Mouse (Mus musculus) lung, adult 2 months (tissue): ENCODE measurements at regions not wholly inside any gene's neighbourhood (a gene's known extent, or its start where the extent isn't known, plus 50 kb on each side); places are given as distances from the start of the nearest gene placed in this dataset.

Experiments
- DNase-seq: peaks from one replicate; pipeline ENCODE4 v3.0.0; 2022
- H3K4me1 ChIP-seq: fragments of 200-500 bp; 2 replicates; pipeline ENCODE4 v1.6.1; 2011; ENCODE audit warnings: low read length; ENCODE audit not compliant: control insufficient read depth, insufficient read depth
- H3K4me3 ChIP-seq: fragments of 200-500 bp; replicated peaks from 2 replicates; pipeline ENCODE3; 2011; ENCODE audit warnings: low read depth, mild to moderate bottlenecking, control low read depth, low read length; ENCODE audit errors: extremely low read depth
- CTCF ChIP-seq: fragments of 200-500 bp; IDR thresholded peaks from 2 replicates; pipeline ENCODE4 v1.5.1; 2011; ENCODE audit warnings: mild to moderate bottlenecking, low read length, control low read depth; ENCODE audit not compliant: insufficient read depth
- POLR2A ChIP-seq: fragments of 200-500 bp; IDR thresholded peaks from 2 replicates; pipeline ENCODE4 v1.6.1; 2011; ENCODE audit warnings: low read depth, mild to moderate bottlenecking, control low read depth, low read length, borderline replicate concordance; ENCODE audit errors: extremely low read depth
- WGBS: fragments of 180-500 bp; shearing (Covaris S2); methylation state at CpG from one replicate; pipeline ENCODE4 v1.1.7; 2018; 5-methylcytosine and 5-hydroxymethylcytosine counted together

GRCm38 (mm10) chr17:51635913-51636312 is 197.2 kb downstream of the Satb1 start:
- TF ChIP-seq POLR2A, result no peak
- no peak for TF ChIP-seq CTCF
- Histone ChIP-seq H3K4me1 (no peaks in the 10 kb centered on the region), H3K4me3 (no peak overlapping the region)
- 94% methylated on average over 4 of the region's 4 CpGs for WGBS
- no peak for DNase-seq

DNA sequence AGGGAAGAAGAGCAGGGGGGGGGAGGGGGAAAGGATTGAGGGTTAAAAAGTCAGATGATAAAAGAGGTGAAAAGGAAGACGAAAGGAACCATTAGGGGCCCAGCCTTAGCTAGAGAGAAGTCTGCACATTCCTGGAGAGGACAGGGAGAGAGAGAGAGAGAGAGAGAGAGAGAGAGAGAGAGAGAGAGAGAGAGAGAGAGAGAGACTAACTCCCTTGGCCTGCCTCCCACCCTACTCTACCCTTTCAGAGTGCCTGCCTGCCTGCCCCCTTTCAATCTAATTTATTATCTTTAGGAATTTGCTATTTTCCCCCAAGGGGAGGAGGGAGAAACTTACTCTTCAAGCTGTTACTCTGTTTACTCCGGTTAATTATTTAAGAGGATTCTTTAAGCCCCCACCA is 201.5 kb downstream of the Satb1 start:
- WGBS, result 49% methylated on average over 2 of the region's 2 CpGs
- TF ChIP-seq CTCF, result no peak
- TF ChIP-seq POLR2A, result no peak
- no peaks in the 10 kb centered on the region for H3K4me1 ChIP-seq
- DNase-seq, result no peak
- H3K4me3 ChIP-seq, result no peak overlapping the region

- TF ChIP-seq CTCF (no peak), POLR2A (no peak)
- no peak for DNase-seq
- no peaks in the 10 kb centered on the region for H3K4me1 ChIP-seq
- WGBS, result 50% methylated on average over 3 of the region's 3 CpGs
- H3K4me3 ChIP-seq, result no peak overlapping the region
Measured at GRCm38 (mm10) chr17:51620528-51620927, 212.6 kb downstream of the Satb1 start.

GRCm38 (mm10) chr17:51585263-51585662 is 247.8 kb downstream of the Satb1 start:
- DNase-seq, result no peak
- Histone ChIP-seq H3K4me3 (no peak overlapping the region), H3K4me1 (no peaks in the 10 kb centered on the region)
- no peak for TF ChIP-seq POLR2A
- TF ChIP-seq CTCF, result no peak
- 75% methylated on average over 1 of the region's 1 CpGs for WGBS

DNA sequence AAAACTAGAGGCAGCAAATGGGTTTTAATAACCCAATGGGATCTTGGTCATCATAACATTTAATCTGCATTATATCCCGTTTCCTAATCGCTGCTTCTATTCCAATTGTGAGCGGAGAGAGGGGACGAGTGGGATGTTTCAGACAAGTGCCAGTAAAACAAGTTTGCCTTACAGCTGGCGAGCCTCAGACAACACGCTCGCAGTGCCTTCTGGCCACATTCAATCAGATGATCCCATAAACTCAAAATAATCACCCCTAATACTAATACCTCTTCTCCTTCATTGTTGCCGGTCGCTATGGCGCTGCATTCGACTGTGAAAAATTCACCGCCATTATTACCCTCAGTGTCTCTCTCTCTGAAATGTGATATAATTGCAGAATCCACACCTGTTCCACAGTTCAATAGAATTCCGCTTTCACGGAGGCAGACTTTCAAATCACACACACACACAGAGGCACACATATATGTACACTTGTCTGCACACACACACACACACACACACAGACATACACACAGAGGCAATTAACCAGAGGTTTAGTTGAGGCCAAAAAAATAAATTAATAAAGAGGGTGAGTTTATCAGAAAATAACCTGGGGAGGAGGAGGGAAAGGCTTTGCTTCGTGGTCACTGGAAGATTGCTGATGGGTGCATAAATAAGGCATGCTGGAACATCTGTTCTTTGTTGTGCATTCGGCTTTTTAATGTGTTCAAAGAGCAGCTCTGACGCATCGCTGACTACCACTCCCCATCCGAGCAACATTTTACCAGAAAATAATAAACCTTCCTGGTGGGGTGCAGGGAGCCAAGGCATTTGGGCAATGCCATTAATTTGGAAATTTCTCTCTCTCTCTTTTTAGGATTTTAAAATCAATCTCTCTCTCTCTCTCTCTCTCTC is 248.9 kb downstream of the Satb1 start:
- 74% methylated on average over 19 of the region's 19 CpGs for whole genome bisulfite sequencing
- DNase-seq, result peak; percentile 11
- TF ChIP-seq CTCF (no peak), POLR2A (no peak)
- no peaks in the 10 kb centered on the region for H3K4me1 ChIP-seq
- no peak overlapping the region for H3K4me3 ChIP-seq

DNA sequence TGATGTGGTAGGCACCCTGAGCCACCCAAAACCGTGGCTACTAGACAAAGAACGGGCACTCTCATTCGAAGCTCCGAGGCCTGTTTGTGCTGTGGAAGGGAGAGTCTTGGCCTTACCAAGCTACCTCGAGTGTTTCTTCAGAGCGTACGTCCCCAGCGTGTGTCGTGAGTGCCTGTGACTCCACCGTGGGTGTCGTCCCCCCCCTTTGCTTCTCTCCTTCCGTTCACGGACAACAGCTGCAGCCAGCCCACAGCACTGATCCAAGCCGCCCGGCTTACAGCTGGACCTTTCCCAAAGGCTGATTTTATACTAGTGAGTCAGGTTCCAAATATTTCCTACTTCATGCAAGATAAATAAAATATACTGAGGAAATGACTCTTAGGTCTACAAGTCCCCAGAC is 249.8 kb downstream of the Satb1 start:
- TF ChIP-seq POLR2A (no peak), CTCF (no peak)
- WGBS, result 55% methylated on average over 15 of the region's 15 CpGs
- no peak overlapping the region for H3K4me3 ChIP-seq
- DNase-seq, result no peak
- H3K4me1 ChIP-seq, result no peaks in the 10 kb centered on the region

DNA sequence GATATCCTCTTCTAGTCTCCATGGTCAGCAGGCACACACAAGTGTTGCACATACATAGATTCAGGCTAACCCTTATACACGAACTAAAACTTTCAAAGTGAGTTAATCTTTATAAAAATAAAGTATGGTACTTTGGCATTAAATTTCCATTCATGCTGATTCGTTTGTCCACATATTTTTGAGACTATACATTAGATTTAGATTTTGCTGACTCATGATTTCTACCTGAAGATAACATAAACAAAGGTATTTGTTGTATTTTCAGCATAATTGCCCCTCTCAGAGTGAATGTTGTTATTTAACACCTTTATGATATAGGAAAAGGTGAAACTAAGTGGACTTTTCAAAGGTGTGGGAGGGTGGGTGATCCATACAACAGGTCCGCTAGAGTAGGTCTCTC is 277.2 kb downstream of the Satb1 start:
- no peak for TF ChIP-seq POLR2A
- no peak for TF ChIP-seq CTCF
- Histone ChIP-seq H3K4me3 (no peak overlapping the region), H3K4me1 (no peaks in the 10 kb centered on the region)
- no peak for DNase-seq
- 75% methylated on average over 3 of the region's 3 CpGs for WGBS

- WGBS, result 72% methylated on average over 2 of the region's 2 CpGs
- Histone ChIP-seq H3K4me1 (no peaks in the 10 kb centered on the region), H3K4me3 (no peak overlapping the region)
- no peak for TF ChIP-seq POLR2A
- no peak for TF ChIP-seq CTCF
- no peak for DNase-seq
Measured at GRCm38 (mm10) chr17:51554446-51554845, 278.6 kb downstream of the Satb1 start.

DNA sequence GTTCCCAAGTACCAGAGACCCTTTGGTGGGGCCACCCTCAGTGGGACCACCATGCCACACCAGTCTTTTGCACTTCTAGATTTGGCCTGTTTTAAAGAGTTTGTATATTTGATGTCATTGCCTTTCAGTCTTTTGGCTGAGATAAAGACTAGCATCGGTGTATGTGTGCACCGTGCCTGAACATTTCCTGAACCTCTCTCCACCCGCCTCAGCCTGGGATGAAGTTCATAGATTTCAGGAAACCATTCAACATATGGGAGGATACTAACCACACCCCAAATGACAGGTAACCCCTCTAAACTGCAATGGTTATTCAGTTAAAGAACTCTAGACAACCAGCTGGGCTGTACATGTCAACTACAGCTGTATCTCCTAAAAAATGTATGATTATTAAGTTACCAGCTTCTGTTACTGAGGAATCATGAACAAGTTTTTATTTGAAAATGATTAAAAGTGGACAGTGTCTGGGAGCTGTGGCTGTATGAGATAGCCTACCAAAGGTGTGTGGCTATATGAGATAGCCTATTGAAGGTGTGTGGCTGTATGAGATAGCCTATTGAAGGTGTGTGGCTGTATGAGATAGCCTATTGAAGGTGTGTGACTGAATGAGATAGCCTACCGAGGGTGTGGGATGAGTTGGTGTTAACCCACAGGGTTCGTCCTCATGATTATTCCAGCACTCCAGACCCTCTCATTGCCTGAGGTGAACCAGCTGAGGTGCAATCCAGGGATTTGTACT is 280.6 kb downstream of the Satb1 start:
- no peak for DNase-seq
- no peaks in the 10 kb centered on the region for H3K4me1 ChIP-seq
- H3K4me3 ChIP-seq, result no peak overlapping the region
- 76% methylated on average over 5 of the region's 5 CpGs for WGBS
- TF ChIP-seq CTCF (no peak), POLR2A (no peak)

DNA sequence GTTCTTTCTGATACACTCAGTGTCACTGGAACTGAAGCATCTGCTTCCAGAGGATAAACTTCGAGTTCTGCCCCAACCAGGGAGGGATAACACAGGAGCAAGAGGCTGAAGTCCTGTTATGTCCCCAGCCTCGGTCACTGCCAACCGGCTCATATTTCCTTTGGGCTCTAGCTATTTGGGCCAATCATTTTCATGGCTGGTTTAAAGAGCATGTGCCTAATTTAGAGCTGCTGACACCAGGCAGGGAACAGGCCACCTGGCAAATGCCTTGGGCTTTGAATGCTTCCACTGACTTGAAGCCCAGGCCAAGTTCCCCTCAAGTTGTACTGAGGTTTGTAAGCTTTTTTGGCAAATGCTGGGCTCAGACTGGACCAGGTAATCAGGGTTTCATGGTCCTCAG is 286.1 kb downstream of the Satb1 start:
- no peak for DNase-seq
- Histone ChIP-seq H3K4me1 (no peaks in the 10 kb centered on the region), H3K4me3 (no peak overlapping the region)
- TF ChIP-seq POLR2A (no peak), CTCF (no peak)
- WGBS, result 35% methylated on average over 3 of the region's 3 CpGs
